Mouse (Mus musculus) cerebellum, adult 2 months (tissue): ENCODE measurements around the gene Papln.
A peak's percentile ranks its signal among the peaks of the same experiment; 100 is the strongest.

Experiments
- CTCF ChIP-seq: fragments of 200-500 bp; IDR thresholded peaks from 2 replicates; pipeline ENCODE4 v1.5.1; 2011; ENCODE audit warnings: low read depth, mild to moderate bottlenecking, control low read depth, low read length, moderate library complexity, borderline replicate concordance; ENCODE audit not compliant: insufficient read depth
- POLR2A ChIP-seq: fragments of 200-500 bp; IDR thresholded peaks from 2 replicates; pipeline ENCODE4 v1.6.1; 2011; ENCODE audit warnings: low read length, control low read depth, borderline replicate concordance; ENCODE audit not compliant: insufficient read depth

- peak; percentile 50; the same call in 1 of the 2 replicates for TF ChIP-seq CTCF
- TF ChIP-seq POLR2A, result no peak
These were observed 49.7 kb upstream of the Papln start for GRCm38 (mm10) chr12:83713749-83714148.
